Mouse (Mus musculus) hindbrain, embryonic 10.5 days (tissue): Measurements from ENCODE around the gene Mast4. TPM values are rescaled to one million over a fixed set of nuclear protein-coding genes. Genes with fewer than 3 reads are reported as not detected.

Experiments
- DNase-seq: peaks from one replicate; pipeline ENCODE4 v3.0.0-alpha.2; 2017; ENCODE audit warnings: low spot score
- H3K27ac ChIP-seq: fragments of 300-500 bp; sonication (generic); 2 replicates; pipeline ENCODE4 v1.5.1; 2016; ENCODE audit warnings: mild to moderate bottlenecking, moderate library complexity
- H3K27me3 ChIP-seq: fragments of 300-500 bp; sonication (generic); 2 replicates; pipeline ENCODE4 v1.6.1; 2016; ENCODE audit warnings: mild to moderate bottlenecking; ENCODE audit not compliant: poor library complexity, insufficient read depth, severe bottlenecking
- H3K36me3 ChIP-seq: fragments of 300-500 bp; sonication (generic); 2 replicates; pipeline ENCODE4 v1.6.1; 2016; ENCODE audit warnings: mild to moderate bottlenecking, moderate library complexity
- H3K4me1 ChIP-seq: fragments of 300-500 bp; sonication (generic); replicated peaks from 2 replicates; pipeline ENCODE4 v1.6.1; 2016; ENCODE audit warnings: mild to moderate bottlenecking
- H3K4me3 ChIP-seq: fragments of 300-500 bp; sonication (generic); 2 replicates; pipeline ENCODE4 v1.5.1; 2016; ENCODE audit warnings: mild to moderate bottlenecking, moderate library complexity
- H3K9me3 ChIP-seq: fragments of 300-500 bp; sonication (generic); 2 replicates; pipeline ENCODE4 v1.6.1; 2016; ENCODE audit warnings: mild to moderate bottlenecking, moderate library complexity
- WGBS: fragments of 180-500 bp; shearing (Covaris S2); methylation state at CpG from one replicate; pipeline ENCODE4 v1.1.7; 2016; 5-methylcytosine and 5-hydroxymethylcytosine counted together
- polyA plus RNA-seq: library from polyadenylated mRNA; unstranded; fragments of >200 nt; fragmentation: Nextera tagmentation; extraction: Ambion mirVana; gene quantifications from 2 replicates; pipeline ENCODE4 v1.2.1, GENCODE M21; 2016

Gene Mast4
- polyA plus RNA-seq, 1 experiment from 2014 or later: 19.3 TPM

- no peaks in the 10 kb centered on the region for H3K27me3 ChIP-seq
- WGBS: 70% methylated on average over 2 of the region's 2 CpGs
- H3K4me3 ChIP-seq: no peak overlapping the region
- no peaks in the 10 kb centered on the region for H3K36me3 ChIP-seq
- H3K9me3 ChIP-seq: no peaks in the 10 kb centered on the region
- no peak for DNase-seq
- no peak overlapping the region for H3K27ac ChIP-seq
- H3K4me1 ChIP-seq: peaks cover 28% of the 10 kb centered on the region
Measured at GRCm38 (mm10) chr13:103199823-103200660, 134.3 kb downstream of the Mast4 start.

- Histone ChIP-seq H3K4me3 (no peak overlapping the region), H3K36me3 (no peaks in the 10 kb centered on the region), H3K27me3 (no peaks in the 10 kb centered on the region), H3K4me1 (peaks cover 20% of the 10 kb centered on the region), H3K27ac (no peak overlapping the region), H3K9me3 (no peaks in the 10 kb centered on the region)
- 84% methylated on average over 9 of the region's 9 CpGs for WGBS
- no peak for DNase-seq
Measured at GRCm38 (mm10) chr13:103198210-103198940, 135.9 kb downstream of the Mast4 start.

- peaks cover 8% of the 10 kb centered on the region for H3K4me1 ChIP-seq
- no peak for DNase-seq
- no peaks in the 10 kb centered on the region for H3K9me3 ChIP-seq
- no peaks in the 10 kb centered on the region for H3K36me3 ChIP-seq
- WGBS: 85% methylated on average over 5 of the region's 5 CpGs
- H3K27ac ChIP-seq: no peak overlapping the region
- H3K4me3 ChIP-seq: no peak overlapping the region
- no peaks in the 10 kb centered on the region for H3K27me3 ChIP-seq
Measured at GRCm38 (mm10) chr13:103196307-103196706, 138.0 kb downstream of the Mast4 start.

GRCm38 (mm10) chr13:103195847-103196246, 138.4 kb downstream of the Mast4 start:
- Histone ChIP-seq H3K36me3 (no peaks in the 10 kb centered on the region), H3K4me1 (peaks cover 4% of the 10 kb centered on the region; the same call in 1 of the 2 replicates), H3K27me3 (no peaks in the 10 kb centered on the region), H3K4me3 (no peak overlapping the region), H3K27ac (no peak overlapping the region), H3K9me3 (no peaks in the 10 kb centered on the region)
- 80% methylated on average over 3 of the region's 3 CpGs for WGBS
- no peak for DNase-seq

- H3K27me3 ChIP-seq: no peaks in the 10 kb centered on the region
- no peak for DNase-seq
- H3K36me3 ChIP-seq: no peaks in the 10 kb centered on the region
- H3K4me3 ChIP-seq: no peak overlapping the region
- H3K27ac ChIP-seq: no peak overlapping the region
- 0 out of 2 replicates have a peak, but pooled peaks cover 4% of the 10 kb centered on the region for H3K9me3 ChIP-seq
- H3K4me1 ChIP-seq: peaks cover 7% of the 10 kb centered on the region; the same call in 1 of the 2 replicates
- WGBS: 88% methylated on average over 5 of the region's 5 CpGs
Measured at GRCm38 (mm10) chr13:103183566-103183965, 150.7 kb downstream of the Mast4 start.

GRCm38 (mm10) chr13:103181836-103182235, 152.5 kb downstream of the Mast4 start:
- H3K4me1 ChIP-seq: no peaks in the 10 kb centered on the region
- no peaks in the 10 kb centered on the region for H3K36me3 ChIP-seq
- WGBS: 95% methylated on average over 9 of the region's 9 CpGs
- no peak for DNase-seq
- H3K27me3 ChIP-seq: no peaks in the 10 kb centered on the region
- no peak overlapping the region for H3K27ac ChIP-seq
- H3K9me3 ChIP-seq: 0 out of 2 replicates have a peak, but pooled peaks cover 4% of the 10 kb centered on the region
- no peak overlapping the region for H3K4me3 ChIP-seq

- Histone ChIP-seq H3K9me3 (0 out of 2 replicates have a peak, but pooled peaks cover 3% of the 10 kb centered on the region), H3K4me3 (no peak overlapping the region), H3K4me1 (peaks cover 13% of the 10 kb centered on the region), H3K36me3 (no peaks in the 10 kb centered on the region), H3K27me3 (no peaks in the 10 kb centered on the region), H3K27ac (no peak overlapping the region)
- DNase-seq: no peak
- 48% methylated on average over 7 of the region's 7 CpGs for WGBS
Measured at GRCm38 (mm10) chr13:103176871-103177270, 157.4 kb downstream of the Mast4 start.

- WGBS: 87% methylated on average over 5 of the region's 5 CpGs
Measured at GRCm38 (mm10) chr13:103174431-103174830, 159.9 kb downstream of the Mast4 start.

GRCm38 (mm10) chr13:103173545-103174182, 160.6 kb downstream of the Mast4 start:
- H3K27me3 ChIP-seq: no peaks in the 10 kb centered on the region
- H3K27ac ChIP-seq: no peak overlapping the region
- no peaks in the 10 kb centered on the region for H3K9me3 ChIP-seq
- H3K4me3 ChIP-seq: no peak overlapping the region
- 47% methylated on average over 7 of the region's 7 CpGs for WGBS
- peaks cover 13% of the 10 kb centered on the region for H3K4me1 ChIP-seq
- peak; percentile 51 for DNase-seq
- H3K36me3 ChIP-seq: no peaks in the 10 kb centered on the region

More at GRCm38 (mm10) chr13:103174431-103174830, 159.9 kb downstream of the Mast4 start:
- no peak overlapping the region for H3K4me3 ChIP-seq
- peaks cover 13% of the 10 kb centered on the region for H3K4me1 ChIP-seq
- no peak overlapping the region for H3K27ac ChIP-seq
- H3K27me3 ChIP-seq: no peaks in the 10 kb centered on the region
- H3K9me3 ChIP-seq: no peaks in the 10 kb centered on the region
- no peak for DNase-seq
- H3K36me3 ChIP-seq: no peaks in the 10 kb centered on the region

GRCm38 (mm10) chr13:103151944-103152343, 182.4 kb downstream of the Mast4 start:
- Histone ChIP-seq H3K9me3 (no peaks in the 10 kb centered on the region), H3K36me3 (no peaks in the 10 kb centered on the region), H3K4me3 (no peak overlapping the region), H3K4me1 (peaks cover 18% of the 10 kb centered on the region), H3K27me3 (no peaks in the 10 kb centered on the region), H3K27ac (no peak overlapping the region)
- WGBS: 86% methylated on average over 8 of the region's 8 CpGs
- DNase-seq: no peak

- Histone ChIP-seq H3K27me3 (no peaks in the 10 kb centered on the region), H3K9me3 (no peaks in the 10 kb centered on the region), H3K27ac (no peak overlapping the region), H3K4me1 (peaks cover 18% of the 10 kb centered on the region), H3K4me3 (no peak overlapping the region), H3K36me3 (no peaks in the 10 kb centered on the region)
- DNase-seq: peak; percentile 27
- 39% methylated on average over 11 of the region's 11 CpGs for WGBS
Measured at GRCm38 (mm10) chr13:103151171-103151570, 183.1 kb downstream of the Mast4 start.

GRCm38 (mm10) chr13:103150671-103151070, 183.6 kb downstream of the Mast4 start:
- WGBS: 60% methylated on average over 4 of the region's 4 CpGs
- Histone ChIP-seq H3K27ac (no peak overlapping the region), H3K36me3 (no peaks in the 10 kb centered on the region), H3K4me3 (no peak overlapping the region), H3K9me3 (no peaks in the 10 kb centered on the region), H3K4me1 (peaks cover 18% of the 10 kb centered on the region), H3K27me3 (no peaks in the 10 kb centered on the region)
- no peak for DNase-seq
